Mouse (Mus musculus) erythroid progenitor cell, adult 5-6 weeks (primary cell): ENCODE data around the gene Zmynd8. TPM values are rescaled to one million over a fixed set of nuclear protein-coding genes. Genes with fewer than 3 reads are reported as not detected.

Experiments used
- ATAC-seq: replicated peaks from 2 replicates; pipeline ENCODE4 v1.8.0; 2016; ENCODE audit warnings: moderate number of reproducible peaks, mild to moderate bottlenecking, moderate TSS enrichment, inconsistent platforms; ENCODE audit not compliant: poor library complexity, low FRiP score, severe bottlenecking
- total RNA-seq, 2 experiments: library from RNA; stranded (forward) in 1 of 2; stranded (reverse) in 1 of 2; fragments of 150-400 nt in 1 of 2; fragments of 186-747, 209-891 nt in 1 of 2; gene quantifications; 2 replicates each; pipeline versions ENCODE4 v1.2.3 to v1.2.4; 2015 to 2017; ENCODE audit warnings: low replicate concordance in 2 of 2

Gene Zmynd8
- total RNA-seq, 2 experiments from 2014 or later, result 55.3 to 59.5 TPM

- ATAC-seq, result no peak
These were observed 56.6 kb downstream of the Zmynd8 start for GRCm38 (mm10) chr2:165842241-165842640.

DNA sequence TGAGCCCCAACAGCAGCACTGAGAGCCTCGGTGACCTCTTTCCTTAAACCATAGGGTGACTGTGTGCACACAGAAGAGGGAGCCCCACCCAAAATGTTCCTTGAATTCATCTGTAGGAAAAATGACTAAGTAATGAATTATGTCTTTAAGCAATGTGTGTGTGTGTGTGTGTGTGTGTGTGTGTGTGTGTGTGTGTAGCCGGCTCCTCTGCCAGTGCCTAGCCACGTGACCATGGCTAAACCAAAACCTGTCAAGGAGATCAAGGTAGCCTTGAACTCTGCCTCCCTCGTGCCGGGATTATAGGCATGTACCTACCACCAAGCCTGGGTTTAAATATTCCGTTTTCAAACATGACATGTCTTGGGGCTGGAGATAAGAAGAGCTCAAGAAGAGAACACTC, 57.0 kb downstream of the Zmynd8 start:
- ATAC-seq, result no peak

DNA sequence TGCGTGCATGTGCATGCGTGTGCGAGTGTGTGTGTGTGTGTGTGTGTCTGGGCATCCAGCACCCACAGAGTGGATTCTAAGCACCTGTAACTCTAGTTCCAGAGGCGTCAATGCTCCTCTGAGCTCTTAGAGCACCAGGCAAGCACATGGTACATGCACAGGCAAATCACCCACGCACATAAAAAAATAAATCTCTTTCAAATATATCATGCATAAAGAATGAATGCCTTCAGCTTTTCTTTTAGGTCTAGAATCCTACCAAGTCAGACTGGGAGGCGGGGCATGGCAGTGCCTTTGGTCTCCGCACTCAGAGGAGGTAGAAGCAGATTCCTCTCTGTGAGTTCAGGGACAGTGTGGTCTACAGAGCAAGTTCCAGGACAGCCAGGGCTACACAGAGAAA, 58.0 kb downstream of the Zmynd8 start:
- no peak for ATAC-seq

GRCm38 (mm10) chr2:165839317-165839652, 59.5 kb downstream of the Zmynd8 start:
- no peak for ATAC-seq

- no peak for ATAC-seq
These were observed 60.1 kb downstream of the Zmynd8 start for GRCm38 (mm10) chr2:165838606-165839316.

GRCm38 (mm10) chr2:165834601-165835000, 64.2 kb downstream of the Zmynd8 start:
- no peak for ATAC-seq

- ATAC-seq, result no peak
These were observed 65.3 kb downstream of the Zmynd8 start for GRCm38 (mm10) chr2:165833468-165833867.

DNA sequence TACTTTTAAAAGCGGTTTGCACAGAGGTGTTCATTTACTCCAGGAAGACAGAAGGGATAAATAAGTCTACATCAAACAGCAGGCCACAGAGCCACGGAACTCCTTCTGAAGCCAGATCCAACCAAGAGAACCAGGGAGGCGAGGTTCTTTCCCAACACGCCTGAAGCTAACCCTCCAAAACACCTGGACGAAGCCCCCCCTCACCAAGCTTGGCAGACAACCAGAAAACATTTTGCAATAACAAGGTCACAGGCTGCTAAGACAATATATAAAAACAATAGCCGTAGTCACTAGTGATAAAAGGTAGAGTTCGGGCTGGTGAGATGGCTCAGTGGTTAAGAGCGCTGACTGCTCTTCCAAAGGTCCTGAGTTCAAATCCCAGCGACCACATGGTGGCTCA, 66.1 kb downstream of the Zmynd8 start:
- no peak for ATAC-seq

- ATAC-seq, result no peak
These were observed 66.5 kb downstream of the Zmynd8 start for GRCm38 (mm10) chr2:165832295-165832694.

GRCm38 (mm10) chr2:165831637-165832289, 67.1 kb downstream of the Zmynd8 start:
- ATAC-seq, result no peak

GRCm38 (mm10) chr2:165828770-165829169, 70.0 kb downstream of the Zmynd8 start:
- ATAC-seq, result no peak

DNA sequence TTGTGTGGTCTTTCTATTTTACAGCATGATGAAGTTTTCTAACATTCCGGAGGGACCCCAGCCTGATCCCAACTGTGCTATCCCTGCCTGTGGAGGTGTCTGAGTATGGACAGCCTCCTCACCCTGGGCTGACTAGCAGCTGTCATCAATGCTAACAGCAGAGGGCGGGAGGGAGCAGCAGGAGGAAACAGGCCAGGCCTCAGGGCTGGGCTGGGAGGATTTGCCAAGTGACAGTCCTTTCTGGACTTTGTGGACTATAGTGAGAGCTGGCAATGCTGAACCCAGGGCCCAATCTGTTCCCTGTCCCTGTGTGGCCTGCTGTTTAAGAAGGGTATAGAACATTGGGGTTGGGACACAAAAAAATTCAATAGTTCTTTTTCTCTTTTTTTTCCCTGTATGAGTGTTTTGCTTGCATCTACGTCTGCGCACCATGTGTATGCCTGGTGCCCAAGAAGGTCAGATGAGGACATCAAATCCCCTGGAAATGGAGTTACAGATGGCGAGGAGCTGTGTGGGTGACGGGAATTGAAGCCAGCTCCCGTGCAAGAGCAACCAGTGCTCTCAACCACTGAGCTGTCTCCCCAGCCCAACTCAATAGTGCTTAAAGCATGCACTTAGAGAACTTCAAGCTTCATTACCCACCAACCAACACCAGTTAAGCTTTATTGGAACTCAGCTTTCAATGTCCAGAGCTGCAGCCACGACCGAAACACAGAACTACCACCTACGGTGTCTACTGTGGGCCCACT, 72.7 kb downstream of the Zmynd8 start:
- ATAC-seq, result peak; percentile 67; the same call in 1 of the 2 replicates

DNA sequence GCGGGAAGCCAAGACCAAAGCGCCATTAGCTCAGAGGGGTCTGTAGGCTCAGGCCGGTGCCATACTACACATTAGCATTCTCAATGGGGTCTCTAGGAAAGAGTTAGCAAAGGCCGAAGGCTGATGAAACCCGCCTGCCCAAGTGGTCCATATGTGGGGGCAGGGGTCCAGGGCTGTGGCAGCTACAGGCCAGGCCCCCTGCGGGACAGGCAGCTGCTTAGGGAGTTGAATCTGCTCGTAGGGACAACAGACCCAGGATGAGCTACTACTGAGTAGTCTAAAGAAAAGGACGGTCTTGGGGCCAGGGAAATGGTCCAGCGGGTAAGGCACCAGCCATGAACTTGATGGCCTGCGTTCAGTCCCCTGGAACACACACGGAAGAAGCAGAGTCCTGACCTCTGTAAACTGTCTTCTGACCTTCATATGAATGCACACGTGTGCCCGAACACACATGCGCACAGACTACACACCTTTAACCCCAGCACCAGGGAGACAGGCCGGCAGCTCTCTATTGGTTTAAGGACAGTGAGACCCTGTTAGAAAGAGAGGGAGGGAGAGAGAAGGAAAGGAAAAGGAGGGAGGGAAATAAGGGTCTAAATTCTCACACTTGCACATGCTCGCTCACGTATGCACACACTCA, 73.4 kb downstream of the Zmynd8 start:
- no peak for ATAC-seq

- no peak for ATAC-seq
These were observed 74.0 kb downstream of the Zmynd8 start for GRCm38 (mm10) chr2:165824826-165825225.

GRCm38 (mm10) chr2:165822478-165822877, 76.3 kb downstream of the Zmynd8 start:
- ATAC-seq, result no peak

- no peak for ATAC-seq
These were observed 77.1 kb downstream of the Zmynd8 start for GRCm38 (mm10) chr2:165821671-165822070.

GRCm38 (mm10) chr2:165820504-165821095, 78.2 kb downstream of the Zmynd8 start:
- no peak for ATAC-seq

GRCm38 (mm10) chr2:165820073-165820472, 78.7 kb downstream of the Zmynd8 start:
- ATAC-seq, result no peak

GRCm38 (mm10) chr2:165818985-165819948, 79.5 kb downstream of the Zmynd8 start:
- peak; percentile 75 for ATAC-seq
